Mouse (Mus musculus) heart, adult 9 months (tissue): ENCODE data around the gene Gnat2.

Source experiments
- DNase-seq, 2 experiments: peaks; one replicate each; pipeline ENCODE4 v3.0.0; 2022; ENCODE audit warnings: low spot score in 2 of 2

The Gnat2 gene

DNA sequence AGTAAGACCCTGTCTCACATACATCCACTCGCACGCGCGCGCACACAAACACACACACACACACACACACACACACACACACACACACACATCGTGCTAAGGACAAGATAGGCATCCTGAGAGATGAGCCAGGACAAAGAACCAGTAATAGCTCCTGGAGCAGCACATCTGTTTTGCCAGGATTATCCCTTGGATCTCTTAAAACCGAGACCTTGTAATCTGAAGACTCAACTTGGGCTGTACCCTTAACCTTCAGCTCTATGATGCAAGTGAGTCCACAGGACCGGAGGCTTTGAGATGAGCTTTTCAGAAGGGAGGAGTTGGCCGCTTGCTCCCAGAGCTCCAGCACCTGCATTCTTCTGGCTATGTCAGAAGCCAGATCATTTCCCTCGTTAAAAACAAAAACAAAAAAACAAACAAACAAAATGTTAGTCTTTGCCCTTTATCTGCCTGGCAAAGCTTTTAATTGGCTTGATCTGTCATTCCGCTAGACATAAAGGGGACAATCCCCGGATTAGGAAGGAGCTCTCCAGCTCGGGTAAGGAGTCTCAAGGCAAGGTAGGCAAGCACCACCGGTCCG, at the start of gene Gnat2:
Gene Gnat2 (plus strand): TSS at position 254 of the 580 bp plus-strand sequence.
- DNase-seq, result no peak

DNA sequence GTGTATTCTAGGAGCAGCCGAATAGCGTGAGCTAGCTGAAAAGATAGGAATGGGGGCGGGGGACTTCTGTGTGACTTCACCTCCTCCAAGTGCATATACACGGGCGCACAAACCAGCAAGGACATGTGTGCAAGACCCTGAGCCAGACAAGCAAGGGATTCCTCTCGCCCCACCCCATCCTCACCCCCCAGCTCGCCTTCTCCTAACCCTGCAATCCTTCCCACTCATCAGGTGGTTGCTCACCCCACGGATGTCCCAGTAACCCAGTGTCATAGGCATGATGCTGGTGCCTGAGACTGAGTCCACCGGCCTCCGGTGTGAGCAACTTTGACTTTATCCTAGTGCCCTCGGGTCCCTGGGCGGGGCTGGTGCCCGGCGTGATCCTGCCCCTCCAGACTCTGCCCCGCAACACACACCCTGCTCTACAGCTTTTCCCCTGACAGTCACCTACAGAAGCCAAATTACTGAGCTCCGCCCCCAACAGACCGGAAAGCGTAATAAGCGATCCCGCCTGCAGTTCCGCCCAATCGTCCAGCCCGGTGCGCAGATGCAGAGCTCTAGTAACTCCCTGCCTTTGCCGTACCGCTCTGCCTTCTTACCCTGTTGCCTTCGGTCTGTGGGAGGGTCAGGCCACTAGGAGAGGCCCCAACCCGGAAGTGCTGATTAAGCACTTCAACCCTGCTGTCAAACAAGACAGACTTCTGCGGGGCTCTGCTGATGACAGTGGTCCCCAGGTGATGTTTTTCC, 48.0 kb upstream of the Gnat2 start, which contains the start of gene Gstm4:
Gene Gstm4 (minus strand): TSS at position 501 of the 747 bp plus-strand sequence.
- peak; percentile 93 to 94 for DNase-seq

DNA sequence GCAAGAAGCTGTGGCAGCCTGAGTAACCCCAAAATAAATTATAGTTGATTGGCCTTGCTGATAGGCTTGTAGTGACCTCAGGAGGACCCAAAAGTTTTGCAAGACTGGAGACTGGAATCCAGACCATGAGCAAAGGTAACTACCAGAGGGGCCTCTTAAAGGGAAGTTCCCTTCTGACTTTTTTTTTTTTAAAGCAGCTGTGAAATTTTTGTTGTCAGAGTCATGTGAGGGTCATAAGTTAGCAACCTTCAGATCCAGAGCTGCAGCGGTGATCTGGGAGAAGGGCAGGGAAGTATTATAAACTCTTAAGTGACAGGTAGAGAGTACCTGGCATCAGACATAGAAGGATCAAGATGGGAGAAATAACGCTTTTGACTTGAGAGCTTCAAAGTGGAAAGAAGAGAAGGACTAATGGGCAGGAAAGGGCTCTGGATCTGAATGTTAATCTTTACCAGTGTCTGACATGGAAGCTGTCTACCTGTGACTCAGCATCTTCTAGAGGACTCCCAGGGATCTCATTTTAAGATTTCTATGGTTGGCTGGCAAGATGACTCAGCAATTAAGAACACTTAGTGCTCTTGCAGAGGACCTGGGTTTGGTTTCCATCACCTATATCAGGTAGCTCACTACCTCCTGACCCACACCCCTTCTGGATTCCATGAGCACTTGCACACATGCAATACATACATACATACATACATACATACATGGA, 45.5 kb upstream of the Gnat2 start:
- DNase-seq, result no peak

DNA sequence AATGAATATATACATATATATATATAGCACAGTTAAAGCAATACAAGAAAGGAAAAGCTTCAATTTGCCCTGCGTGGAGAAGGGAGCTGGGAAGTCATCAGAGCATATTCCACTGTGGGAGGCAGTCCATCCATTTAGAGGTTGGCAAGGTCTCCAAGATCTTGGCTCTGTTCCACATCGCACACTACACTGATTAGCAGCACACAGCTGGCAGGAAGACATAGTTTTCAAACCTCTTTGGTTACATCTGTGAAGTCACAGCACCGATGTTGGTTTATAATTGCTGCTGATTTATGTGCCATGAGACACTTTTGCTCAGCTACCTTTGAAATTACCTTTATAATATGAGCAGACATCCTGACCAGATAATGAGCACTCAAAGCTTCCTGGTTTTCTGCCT, 44.3 kb upstream of the Gnat2 start:
- no peak for DNase-seq

DNA sequence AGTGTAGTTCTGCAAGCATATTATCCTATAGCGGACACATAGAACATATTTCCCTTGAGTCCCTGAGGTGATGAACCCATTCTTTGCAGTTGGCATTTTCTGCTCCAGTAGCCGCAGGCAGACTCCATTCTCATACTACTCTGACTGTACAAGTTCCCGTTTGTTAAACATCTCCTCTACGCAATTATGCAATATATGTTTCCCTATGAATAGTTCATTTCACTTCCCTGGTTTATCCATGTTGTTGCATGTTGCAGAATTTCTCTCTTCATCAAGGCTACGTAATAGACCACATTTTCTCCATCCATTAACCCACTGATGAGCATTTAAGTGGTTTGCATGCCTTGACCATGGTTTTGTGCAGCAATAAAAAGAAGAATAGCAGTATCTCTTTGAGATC, 42.1 kb upstream of the Gnat2 start:
- DNase-seq, result no peak

DNA sequence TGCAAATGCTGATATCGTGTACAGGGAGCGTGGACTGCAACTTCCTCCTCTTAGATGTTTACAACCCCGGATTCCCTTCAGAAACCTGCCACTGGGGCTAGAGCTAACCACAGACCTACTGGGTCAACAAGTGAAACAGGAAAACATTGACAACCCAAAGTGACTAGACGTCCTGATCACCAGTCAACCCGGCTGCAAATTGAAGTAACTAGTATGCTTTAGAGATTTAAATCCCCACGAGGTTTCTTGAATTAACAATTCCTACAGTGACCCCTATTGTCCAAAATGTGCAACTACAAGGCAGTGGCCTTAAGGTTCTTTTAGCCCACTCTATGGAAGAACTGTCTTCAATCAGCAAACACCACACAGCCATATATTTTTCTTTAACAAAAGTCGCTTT, 31.2 kb upstream of the Gnat2 start:
- DNase-seq, result peak; percentile 34 to 68

DNA sequence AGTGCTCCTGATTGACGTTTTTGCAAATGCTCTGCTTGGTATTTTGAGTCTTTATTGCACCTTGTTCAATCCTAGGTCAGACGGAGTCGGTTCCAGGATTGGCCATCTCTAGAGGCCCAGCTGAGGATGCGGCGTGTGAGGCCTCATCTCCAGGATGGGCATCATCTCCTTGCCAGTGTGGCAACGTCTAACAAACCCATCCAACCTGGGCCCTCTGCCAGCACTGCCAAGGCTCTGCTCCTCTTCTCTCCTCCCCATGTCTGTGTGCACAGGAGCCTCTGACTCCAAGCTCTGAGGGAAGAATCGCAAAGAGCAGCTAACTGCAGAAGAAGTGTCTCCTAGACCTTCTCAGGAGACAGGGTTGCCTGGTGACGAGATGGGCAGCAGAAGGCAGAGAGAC, 29.9 kb upstream of the Gnat2 start:
- no peak for DNase-seq

DNA sequence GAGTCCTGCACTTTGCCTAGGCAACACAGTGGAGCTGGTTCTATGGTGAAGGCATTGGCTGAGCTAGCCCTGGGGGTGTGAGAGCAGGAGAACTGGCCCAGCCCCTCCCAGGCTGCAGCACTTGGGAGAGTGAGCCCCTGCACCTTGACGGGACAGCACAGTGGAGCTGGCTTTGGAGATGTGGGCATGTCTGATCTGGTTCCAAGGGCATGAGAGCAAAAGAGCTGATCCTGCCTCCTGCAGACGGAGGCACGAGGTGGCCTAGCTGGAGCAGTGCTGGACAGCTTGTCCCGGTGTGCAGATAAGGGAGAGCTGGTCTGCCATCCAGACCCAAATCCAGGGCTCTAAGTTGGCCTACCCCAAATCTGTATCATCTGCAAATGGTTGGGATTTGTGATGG, 27.9 kb upstream of the Gnat2 start:
- DNase-seq, result no peak

DNA sequence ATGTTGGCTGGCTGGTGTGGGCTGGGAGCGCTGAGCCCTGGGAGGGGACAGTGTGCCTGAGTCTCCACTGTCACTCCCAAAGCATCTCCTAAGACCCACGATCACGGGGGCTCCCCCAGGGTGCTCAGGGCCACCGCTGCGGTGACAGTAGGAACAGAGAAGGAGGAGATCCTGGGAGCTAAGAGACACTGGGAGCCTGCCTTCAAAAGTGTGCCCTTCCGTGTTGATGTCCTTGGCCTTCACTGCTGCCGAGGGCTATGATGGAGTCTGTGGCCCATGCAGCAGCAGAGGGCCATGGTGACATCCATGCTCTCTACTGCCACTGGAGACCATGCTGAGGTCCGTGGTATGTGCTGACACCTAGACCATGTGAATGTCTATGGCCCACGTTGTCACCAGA, 27.0 kb upstream of the Gnat2 start:
- no peak for DNase-seq

DNA sequence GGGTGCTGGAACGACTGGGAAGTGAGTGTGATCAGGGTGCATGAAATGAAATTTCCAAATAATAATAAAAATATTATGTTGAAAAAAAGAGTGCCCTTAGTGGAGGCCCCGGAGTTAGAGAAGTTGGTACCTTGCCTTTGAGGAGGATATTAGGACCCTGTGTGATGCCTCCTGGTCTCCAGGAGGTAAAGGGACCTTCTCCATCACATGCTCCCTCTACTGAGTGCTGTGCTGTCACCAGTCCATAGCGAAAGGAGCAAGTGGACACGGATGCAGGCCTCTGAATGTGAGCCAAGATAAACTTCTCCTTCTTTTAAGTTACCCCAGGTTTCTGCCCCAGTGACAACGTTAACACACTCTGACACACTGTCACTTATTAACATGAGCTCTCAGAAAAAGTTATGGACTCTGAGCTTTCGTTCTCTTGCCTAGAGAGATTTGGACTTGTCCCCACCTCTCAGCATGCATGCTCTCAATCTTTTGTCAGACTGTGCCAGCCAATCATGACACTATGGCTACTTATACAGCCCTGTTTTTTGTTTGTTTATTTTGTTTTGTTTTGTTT, 25.1 kb upstream of the Gnat2 start:
- no peak for DNase-seq

DNA sequence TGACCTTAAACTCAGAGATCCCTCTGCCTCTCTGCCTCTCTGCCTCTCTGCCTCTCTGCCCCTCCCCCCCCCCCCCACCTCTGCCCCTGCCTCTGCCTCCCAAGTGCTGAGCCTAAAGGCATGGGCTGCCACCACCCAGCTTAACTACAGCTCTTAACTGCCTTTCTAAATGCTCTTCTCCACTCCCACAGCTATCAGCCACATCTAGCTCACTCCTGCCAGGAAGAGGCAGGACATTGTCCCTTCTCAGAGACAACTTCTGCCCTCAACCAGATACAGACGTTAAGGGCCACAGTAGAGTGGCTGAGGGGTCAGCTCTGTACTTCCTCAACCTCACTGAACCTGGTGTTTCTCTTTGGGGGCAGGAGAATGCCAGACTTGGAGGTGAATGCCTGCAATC, 23.8 kb upstream of the Gnat2 start:
- DNase-seq, result no peak

DNA sequence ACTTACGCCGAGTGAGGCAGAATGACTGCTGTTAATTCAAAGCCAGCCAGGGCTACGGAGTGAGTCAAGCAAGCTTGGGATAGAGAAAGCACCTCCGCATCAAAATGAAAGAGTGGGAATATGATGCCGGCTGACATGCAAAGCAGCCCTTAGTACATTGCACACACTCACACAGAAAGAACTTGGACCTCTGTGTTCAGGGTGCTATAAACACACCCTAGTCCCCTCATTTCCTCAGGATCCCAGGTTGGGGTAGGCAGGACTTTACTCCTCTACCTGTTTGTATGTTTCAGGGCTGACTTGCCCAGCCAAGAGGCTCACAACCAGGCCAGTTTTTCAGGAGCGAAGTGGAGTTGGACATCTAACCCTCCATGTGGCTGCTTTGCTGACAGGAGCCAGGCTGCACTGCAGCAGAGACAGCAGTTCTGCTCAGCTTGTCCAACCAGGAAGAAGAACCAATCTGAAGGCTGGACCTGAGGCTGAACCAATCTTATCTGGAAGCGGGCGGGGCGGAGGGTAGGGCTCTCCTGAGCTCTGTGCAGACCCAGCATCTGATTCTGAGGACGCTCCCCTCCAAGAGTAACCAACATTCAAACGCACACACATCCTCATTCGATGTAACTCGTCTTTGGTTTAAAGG, 23.2 kb upstream of the Gnat2 start:
- DNase-seq, result peak; percentile 40 to 48

DNA sequence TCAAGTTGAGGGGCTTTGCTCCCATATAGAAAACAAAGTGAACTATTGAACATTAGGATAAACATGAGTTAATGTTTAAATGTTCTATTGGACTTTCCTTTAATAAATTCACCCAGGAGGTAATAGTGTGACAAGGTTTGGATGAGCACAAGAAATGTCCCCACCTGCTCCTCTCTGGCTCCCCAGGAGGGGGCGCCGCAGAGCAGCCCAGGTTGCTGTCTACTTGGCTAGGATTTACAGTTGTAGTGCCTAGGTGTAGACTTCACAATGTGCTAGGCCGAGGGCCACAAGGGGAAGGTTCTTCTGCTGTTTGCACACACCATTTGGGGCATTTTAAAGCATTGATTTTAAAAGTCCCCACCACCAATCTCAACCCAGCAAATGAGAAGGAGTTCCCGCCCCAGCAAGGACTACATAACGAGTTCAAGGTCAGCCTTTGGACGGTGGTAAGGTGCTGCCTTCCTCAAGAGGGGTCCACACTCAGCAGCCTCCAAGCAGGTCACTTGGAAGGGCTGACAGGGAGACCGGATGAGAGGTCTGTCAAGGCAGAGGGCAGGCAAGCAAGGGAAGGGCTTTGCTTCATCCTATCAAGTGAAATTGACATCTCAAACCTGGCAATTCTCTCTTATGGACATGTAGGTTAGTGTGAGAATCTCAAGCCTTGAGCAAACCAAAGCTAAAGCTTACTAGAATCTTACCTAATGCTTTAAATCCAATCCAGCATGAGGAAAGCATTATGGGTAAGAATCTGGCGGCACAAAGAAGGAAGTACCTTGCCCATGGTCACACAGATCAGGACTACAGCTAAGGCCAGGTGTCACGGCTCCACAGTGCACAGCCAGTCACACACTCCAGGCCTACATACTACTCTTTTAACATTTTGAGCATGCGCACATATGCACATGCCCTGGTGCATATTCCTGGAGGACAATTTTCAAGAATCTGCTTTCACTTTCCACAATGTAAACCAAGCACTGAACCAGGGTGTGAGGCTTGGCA, 22.0 kb upstream of the Gnat2 start:
- DNase-seq, result peak in 1 of 2 experiments; percentile 63

DNA sequence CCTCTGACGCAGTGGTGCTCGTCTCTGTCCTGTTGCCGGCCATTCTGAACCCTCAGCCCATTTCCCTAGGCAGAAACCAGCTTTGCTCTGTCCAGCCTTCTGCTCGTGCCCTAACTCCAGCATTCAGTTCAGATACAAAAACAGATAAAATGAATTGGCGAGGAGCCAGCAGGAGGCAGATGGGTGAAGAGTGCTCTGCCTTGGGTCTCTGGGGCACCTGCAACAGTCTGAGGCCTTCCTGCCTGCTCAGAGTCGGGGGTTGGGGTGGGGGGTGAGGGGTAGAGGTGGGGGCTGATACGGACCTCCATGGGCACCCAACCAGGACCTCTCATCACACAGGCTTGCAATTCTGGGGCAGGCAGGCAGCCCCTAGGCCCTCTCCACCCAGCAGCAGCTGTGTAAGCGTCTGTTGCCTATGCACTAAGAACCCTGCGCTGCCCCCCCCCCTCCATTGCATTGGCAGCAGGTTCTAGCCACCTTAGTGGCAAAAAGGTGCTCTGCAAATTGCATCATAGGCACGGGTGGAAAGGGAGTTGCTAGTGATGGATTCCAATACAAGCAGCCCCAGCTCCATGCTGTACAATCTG, 19.5 kb upstream of the Gnat2 start:
- DNase-seq, result no peak

DNA sequence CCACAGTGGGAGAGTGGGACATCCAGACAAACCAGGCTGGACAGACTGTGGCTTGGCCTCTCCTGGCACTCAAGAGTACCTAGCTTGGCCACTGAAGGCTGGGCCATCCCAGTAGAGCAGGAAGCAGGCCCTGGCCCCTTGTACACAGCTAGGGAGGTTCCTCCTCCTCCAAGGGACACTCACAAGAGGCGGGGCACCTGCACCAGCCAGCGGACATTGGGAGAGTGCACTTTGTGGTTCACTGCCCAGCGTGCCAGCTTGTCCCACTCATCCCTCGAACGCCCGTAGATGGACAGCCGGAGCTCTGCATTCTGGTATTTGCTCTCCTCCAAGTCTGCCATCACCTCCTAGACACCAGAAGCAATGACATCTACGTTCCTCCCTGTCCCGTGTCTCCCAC, 15.8 kb upstream of the Gnat2 start:
- DNase-seq, result no peak

DNA sequence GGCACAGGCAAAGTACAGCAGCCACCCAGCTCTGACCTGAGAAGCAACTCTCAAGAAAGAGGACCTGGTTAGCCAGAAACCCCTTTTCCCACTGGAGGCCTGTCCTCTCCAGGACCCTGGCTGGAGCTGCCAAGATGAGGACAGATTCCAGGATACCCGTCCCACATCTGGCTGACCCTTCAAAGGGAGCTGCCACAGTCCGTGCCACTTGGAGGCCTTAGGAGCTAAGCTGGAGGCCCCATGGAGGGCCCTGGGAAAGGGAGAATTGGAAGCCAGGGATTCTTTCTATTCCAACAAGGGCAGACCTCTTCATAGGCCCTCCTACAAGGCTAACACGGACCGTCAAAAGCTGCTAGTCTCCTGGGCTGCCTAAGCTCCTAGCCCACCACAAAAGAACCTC, 10.9 kb upstream of the Gnat2 start:
- no peak for DNase-seq

DNA sequence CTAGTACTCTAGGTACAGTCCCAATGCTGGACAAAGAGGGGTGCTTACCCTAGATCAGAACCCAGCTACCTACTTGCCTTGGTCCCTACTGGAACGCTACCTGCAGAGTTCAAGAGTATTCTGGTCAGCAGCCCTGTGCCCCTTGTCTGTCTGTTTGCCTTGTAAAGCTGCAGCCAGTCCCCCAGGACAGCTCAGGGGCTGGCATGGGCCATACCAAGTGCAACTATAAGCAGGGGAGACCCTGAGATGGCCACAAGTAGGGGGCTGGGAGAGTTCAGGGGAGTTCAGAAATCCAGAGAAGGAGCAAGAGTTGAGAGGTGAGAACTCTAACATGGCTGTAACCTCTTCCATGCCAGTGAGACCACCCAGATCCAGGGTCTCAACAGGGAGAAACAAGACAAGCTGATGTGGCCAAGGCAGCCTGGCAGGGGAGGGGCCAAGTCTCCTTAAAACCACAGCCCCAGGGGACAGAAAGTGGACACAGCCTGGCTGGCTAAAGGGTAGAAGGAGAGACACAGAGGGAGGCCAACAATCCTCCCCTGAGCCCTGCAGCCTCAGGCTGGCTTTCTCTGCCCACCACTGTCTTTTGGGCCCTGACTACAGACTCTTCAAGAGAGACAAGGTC, 10.2 kb upstream of the Gnat2 start:
- DNase-seq, result no peak

DNA sequence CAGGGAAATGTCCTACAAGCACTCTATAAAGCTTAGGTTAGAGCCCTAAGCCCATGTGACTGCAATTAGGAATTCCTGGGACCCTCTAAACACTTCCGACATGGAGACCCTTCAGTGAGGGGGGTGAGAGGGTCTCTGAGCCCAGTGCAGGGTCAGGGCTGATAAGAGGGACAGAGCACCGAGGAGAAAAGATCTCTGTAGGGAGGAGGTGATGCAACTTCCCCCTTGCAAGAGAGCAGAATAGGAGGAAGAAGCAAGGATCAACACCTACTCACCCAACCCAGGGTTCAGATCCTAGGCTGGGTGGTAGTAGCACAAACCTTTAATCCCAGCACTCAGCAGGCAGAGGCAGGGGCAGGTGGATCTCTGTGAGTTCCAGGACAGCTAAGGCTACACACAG, 9.4 kb upstream of the Gnat2 start:
- no peak for DNase-seq

DNA sequence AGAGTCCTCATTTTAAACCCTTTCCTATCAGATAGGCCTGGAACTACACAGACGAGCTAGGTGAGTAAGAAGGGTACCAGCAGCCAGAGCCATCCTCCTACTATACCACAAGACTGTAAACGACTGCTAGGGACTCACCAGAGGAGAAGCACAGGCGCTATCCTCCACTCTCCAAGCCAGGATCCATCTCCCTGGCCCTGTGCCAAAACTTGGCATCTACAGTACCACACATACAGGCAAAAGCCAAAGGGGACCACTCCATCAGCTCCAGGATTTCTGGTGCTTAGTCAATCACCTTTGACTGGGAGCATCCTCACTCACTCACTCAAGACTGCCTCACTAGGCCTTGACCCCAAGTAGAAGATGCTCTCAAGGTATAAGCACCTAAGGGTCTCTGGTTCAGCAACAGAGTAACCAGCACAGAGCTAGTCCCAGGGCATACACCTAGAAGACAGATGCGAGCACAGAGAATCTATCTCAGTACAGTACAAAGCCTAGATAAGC, 8.6 kb upstream of the Gnat2 start:
- DNase-seq, result no peak

DNA sequence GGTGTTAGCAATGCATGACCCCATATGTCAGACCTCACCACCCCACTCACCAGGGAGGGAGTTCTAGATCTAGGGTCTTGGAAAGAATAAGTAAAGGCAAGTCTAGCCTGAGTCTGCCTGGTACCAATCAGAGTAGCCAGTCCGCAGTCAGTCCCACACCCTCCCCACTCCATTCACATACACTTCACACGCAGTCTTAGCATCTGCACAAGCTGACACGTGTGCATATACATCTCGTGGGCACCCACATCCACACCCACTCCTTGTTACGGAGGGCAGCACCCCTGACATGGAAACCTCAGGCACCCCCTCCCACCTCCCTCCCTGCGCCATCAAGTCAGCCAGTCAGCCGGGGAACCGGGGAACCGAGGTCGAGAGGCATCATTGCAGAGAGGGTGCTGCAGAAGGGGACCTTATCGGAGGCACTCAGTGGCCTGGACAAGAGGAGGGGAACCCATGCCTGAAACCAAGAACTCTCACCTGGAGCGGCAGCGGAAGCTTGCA, 7.8 kb upstream of the Gnat2 start:
- DNase-seq, result no peak
